Mouse (Mus musculus) forebrain, embryonic 15.5 days (tissue): ENCODE measurements around the gene Cabp4. TPM values are rescaled to one million over a fixed set of nuclear protein-coding genes. Genes with fewer than 3 reads are reported as not detected.

Experiments
- ATAC-seq: fragments of 200-750 bp; cut with Nextera tagmentation; replicated peaks from 2 replicates; pipeline ENCODE4 v1.8.0; 2017; ENCODE audit warnings: mild to moderate bottlenecking, moderate TSS enrichment, moderate library complexity
- H3K27ac ChIP-seq: fragments of 300-500 bp; sonication (generic); replicated peaks from 2 replicates; pipeline ENCODE4 v1.5.1; 2015; ENCODE audit warnings: mild to moderate bottlenecking, inconsistent platforms
- H3K27me3 ChIP-seq: fragments of 300-500 bp; sonication (generic); 2 replicates; pipeline ENCODE4 v1.6.1; 2015; ENCODE audit warnings: inconsistent platforms
- H3K36me3 ChIP-seq: fragments of 300-500 bp; sonication (generic); 2 replicates; pipeline ENCODE4 v1.6.1; 2015; ENCODE audit warnings: mild to moderate bottlenecking, inconsistent platforms
- H3K4me1 ChIP-seq: fragments of 300-500 bp; sonication (generic); 2 replicates; pipeline ENCODE4 v1.6.1; 2015; ENCODE audit warnings: inconsistent platforms
- H3K4me2 ChIP-seq: fragments of 300-500 bp; sonication (generic); replicated peaks from 2 replicates; pipeline ENCODE4 v1.6.1; 2015; ENCODE audit warnings: mild to moderate bottlenecking, inconsistent platforms
- H3K4me3 ChIP-seq: fragments of 300-500 bp; sonication (generic); 2 replicates; pipeline ENCODE4 v1.5.1; 2015; ENCODE audit warnings: mild to moderate bottlenecking, inconsistent platforms
- H3K9ac ChIP-seq: fragments of 300-500 bp; sonication (generic); replicated peaks from 2 replicates; pipeline ENCODE4 v1.6.1; 2015; ENCODE audit warnings: mild to moderate bottlenecking, inconsistent platforms
- H3K9me3 ChIP-seq: fragments of 300-500 bp; sonication (generic); 2 replicates; pipeline ENCODE4 v1.6.1; 2016; ENCODE audit warnings: inconsistent platforms
- WGBS: fragments of 180-500 bp; shearing (Covaris S2); methylation state at CpG from one replicate; pipeline ENCODE4 v1.1.7; 2015; ENCODE audit warnings: mixed read lengths; 5-methylcytosine and 5-hydroxymethylcytosine counted together
- polyA plus RNA-seq: library from polyadenylated mRNA; unstranded; fragments of >200 nt; fragmentation: Nextera tagmentation; extraction: Ambion mirVana; gene quantifications from 2 replicates; pipeline ENCODE4 v1.2.1, GENCODE M21; 2015

Cabp4 gene
- polyA plus RNA-seq, 1 experiment from 2014 or later, result 0.15 TPM

GRCm38 (mm10) chr19:4175368-4175947, 31.6 kb upstream of the Cabp4 start, which contains the start of gene Carns1:
TSS of gene Carns1 (minus strand) at chr19:4175479.
- 5% methylated on average over 11 of the region's 11 CpGs for WGBS
- Histone ChIP-seq H3K4me1 (peaks cover 8% of the 10 kb centered on the region), H3K4me2 (peak within 1 kb of the TSS; percentile 23; the same call in 1 of the 2 replicates), H3K4me3 (no peak within 1 kb of the TSS), H3K9me3 (no peaks in the 10 kb centered on the region), H3K9ac (0 out of 2 replicates have a peak within 1 kb of the TSS, but pooled peaks have one; percentile 1), H3K27me3 (no peaks in the 10 kb centered on the region), H3K36me3 (no peaks in the 10 kb centered on the region), H3K27ac (no peak within 1 kb of the TSS)
- no peak; the same call in 1 of the 2 replicates for ATAC-seq

DNA sequence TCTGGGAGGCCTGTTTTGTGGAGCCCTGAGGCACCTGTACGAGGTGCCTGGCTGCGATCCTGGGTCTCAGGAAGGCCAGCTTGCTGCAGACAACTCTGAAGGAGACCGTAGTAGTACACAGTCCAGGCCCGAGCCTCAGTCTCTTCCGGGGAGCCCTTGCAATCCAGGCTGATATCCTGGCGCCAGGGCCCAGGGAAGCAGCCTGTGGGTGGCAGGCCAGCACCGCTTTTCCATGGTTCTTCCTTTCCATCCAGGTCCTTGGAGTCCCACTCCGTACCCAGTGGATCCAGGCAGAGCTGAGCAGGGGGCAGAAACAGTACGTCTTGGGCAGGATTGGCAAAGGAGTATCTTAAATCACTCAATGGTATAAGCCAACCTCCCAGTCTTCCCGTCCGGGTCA, 29.1 kb upstream of the Cabp4 start:
- no peak overlapping the region for H3K4me2 ChIP-seq
- H3K27ac ChIP-seq, result no peak overlapping the region
- ATAC-seq, result no peak
- no peaks in the 10 kb centered on the region for H3K9me3 ChIP-seq
- peaks cover 20% of the 10 kb centered on the region for H3K4me1 ChIP-seq
- 57% methylated on average over 11 of the region's 11 CpGs for WGBS
- no peak overlapping the region for H3K4me3 ChIP-seq
- H3K27me3 ChIP-seq, result no peaks in the 10 kb centered on the region
- H3K9ac ChIP-seq, result no peak overlapping the region
- no peaks in the 10 kb centered on the region for H3K36me3 ChIP-seq

GRCm38 (mm10) chr19:4171393-4172290, 27.8 kb upstream of the Cabp4 start:
- H3K27ac ChIP-seq, result no peak overlapping the region
- 77% methylated on average over 13 of the region's 13 CpGs for WGBS
- no peaks in the 10 kb centered on the region for H3K9me3 ChIP-seq
- no peak for ATAC-seq
- H3K4me1 ChIP-seq, result peaks cover 20% of the 10 kb centered on the region
- no peak overlapping the region for H3K4me2 ChIP-seq
- no peak overlapping the region for H3K4me3 ChIP-seq
- H3K27me3 ChIP-seq, result no peaks in the 10 kb centered on the region
- H3K9ac ChIP-seq, result no peak overlapping the region
- H3K36me3 ChIP-seq, result no peaks in the 10 kb centered on the region

GRCm38 (mm10) chr19:4170723-4171392, 27.0 kb upstream of the Cabp4 start:
- H3K36me3 ChIP-seq, result no peaks in the 10 kb centered on the region
- no peak for ATAC-seq
- H3K4me3 ChIP-seq, result no peak overlapping the region
- 89% methylated on average over 10 of the region's 10 CpGs for WGBS
- no peak overlapping the region for H3K9ac ChIP-seq
- peaks cover 20% of the 10 kb centered on the region for H3K4me1 ChIP-seq
- H3K4me2 ChIP-seq, result no peak overlapping the region
- no peaks in the 10 kb centered on the region for H3K27me3 ChIP-seq
- H3K9me3 ChIP-seq, result no peaks in the 10 kb centered on the region
- H3K27ac ChIP-seq, result no peak overlapping the region

- Histone ChIP-seq H3K9me3 (no peaks in the 10 kb centered on the region), H3K4me1 (peaks cover 12% of the 10 kb centered on the region), H3K4me3 (peak overlapping the region; percentile 49), H3K4me2 (peak overlapping the region; percentile 93), H3K9ac (peak overlapping the region; percentile 80), H3K27me3 (no peaks in the 10 kb centered on the region), H3K27ac (peak overlapping the region; percentile 91), H3K36me3 (no peaks in the 10 kb centered on the region)
- 4% methylated on average over 27 of the region's 27 CpGs for WGBS
- peak; percentile 71 for ATAC-seq
Observed at GRCm38 (mm10) chr19:4169810-4170209, 26.0 kb upstream of the Cabp4 start.

- H3K4me2 ChIP-seq, result peak overlapping the region; percentile 93
- 0% methylated on average over 43 of the region's 43 CpGs for WGBS
- H3K36me3 ChIP-seq, result no peaks in the 10 kb centered on the region
- H3K27me3 ChIP-seq, result no peaks in the 10 kb centered on the region
- peak; percentile 95 for ATAC-seq
- H3K4me1 ChIP-seq, result peaks cover 12% of the 10 kb centered on the region
- peak overlapping the region; percentile 49 for H3K4me3 ChIP-seq
- H3K9ac ChIP-seq, result peak overlapping the region; percentile 80
- H3K27ac ChIP-seq, result peak overlapping the region; percentile 91
- H3K9me3 ChIP-seq, result no peaks in the 10 kb centered on the region
Observed at GRCm38 (mm10) chr19:4169378-4169784, 25.5 kb upstream of the Cabp4 start.

DNA sequence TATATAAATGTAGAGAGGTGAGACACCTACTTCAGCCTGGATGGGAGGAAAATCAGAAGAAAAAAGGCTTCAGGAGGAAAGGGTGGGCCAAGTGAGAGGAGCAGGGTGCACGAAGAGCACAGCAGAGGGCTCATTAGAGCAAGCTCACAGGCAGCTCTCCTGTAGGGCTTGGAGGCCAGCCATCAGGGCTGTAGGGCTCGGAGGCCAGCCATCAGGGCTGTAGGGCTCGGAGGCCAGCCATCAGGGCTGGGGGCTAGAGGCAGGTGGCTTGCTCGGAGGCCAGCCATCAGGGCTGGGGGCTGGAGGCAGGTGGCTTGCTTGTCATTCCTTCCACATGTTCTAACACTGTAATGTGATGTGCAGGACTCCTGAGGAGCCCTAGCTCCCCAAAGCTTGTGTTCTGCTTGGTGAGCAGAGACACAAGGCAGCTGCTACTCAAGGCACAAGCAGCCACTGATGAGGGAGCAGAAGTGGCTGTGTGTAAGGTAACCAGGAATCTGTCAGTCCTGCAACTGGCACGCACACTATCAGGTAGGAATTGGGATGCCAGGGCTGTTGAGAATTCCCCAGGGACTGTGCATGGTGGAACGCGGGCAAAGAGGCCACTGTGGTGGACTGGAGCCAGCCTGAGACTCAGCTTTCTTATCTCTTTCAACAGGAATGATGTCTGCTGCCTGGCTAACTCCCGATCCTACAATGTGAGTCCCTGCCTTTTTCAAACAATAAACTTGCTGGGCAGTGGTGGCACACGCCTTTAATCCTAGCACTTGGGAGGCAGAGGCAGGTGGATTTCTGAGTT, 23.0 kb upstream of the Cabp4 start:
- ATAC-seq, result no peak
- H3K9me3 ChIP-seq, result no peaks in the 10 kb centered on the region

DNA sequence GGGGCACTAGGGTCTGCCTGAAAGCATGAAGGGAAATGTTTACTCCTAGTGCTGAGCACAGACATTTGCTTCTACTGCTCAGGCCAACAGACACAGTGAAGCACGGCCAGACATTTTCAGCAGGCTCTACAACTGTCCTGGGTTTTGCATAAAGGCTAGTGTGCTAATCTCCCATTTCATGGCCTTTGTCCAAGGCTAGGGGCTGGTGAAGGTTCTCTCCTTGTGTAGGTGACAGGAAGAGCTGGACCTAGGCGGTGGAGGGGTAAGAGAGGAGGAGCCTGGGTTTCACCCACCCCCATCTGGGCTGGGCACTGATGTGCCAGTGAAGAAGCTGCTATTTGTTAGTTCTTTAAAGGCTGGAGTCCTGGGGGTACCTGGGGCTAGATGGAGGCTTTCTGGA, 20.9 kb upstream of the Cabp4 start:
- no peaks in the 10 kb centered on the region for H3K27me3 ChIP-seq
- peaks cover 20% of the 10 kb centered on the region for H3K4me1 ChIP-seq
- H3K27ac ChIP-seq, result no peak overlapping the region
- WGBS, result 75% methylated on average over 2 of the region's 2 CpGs
- H3K4me3 ChIP-seq, result no peak overlapping the region
- H3K4me2 ChIP-seq, result no peak overlapping the region
- no peak overlapping the region for H3K9ac ChIP-seq
- no peak for ATAC-seq
- H3K36me3 ChIP-seq, result peaks cover 15% of the 10 kb centered on the region; the same call in 1 of the 2 replicates
- H3K9me3 ChIP-seq, result no peaks in the 10 kb centered on the region

More for the DNA sequence above, 23.0 kb upstream of the Cabp4 start:
- H3K4me2 ChIP-seq, result no peak overlapping the region
- no peak overlapping the region for H3K27ac ChIP-seq
- peaks cover 26% of the 10 kb centered on the region for H3K4me1 ChIP-seq
- no peak overlapping the region for H3K4me3 ChIP-seq
- no peak overlapping the region for H3K9ac ChIP-seq
- H3K27me3 ChIP-seq, result no peaks in the 10 kb centered on the region
- H3K36me3 ChIP-seq, result no peaks in the 10 kb centered on the region
- 81% methylated on average over 9 of the region's 9 CpGs for WGBS

- H3K36me3 ChIP-seq, result peaks cover 20% of the 10 kb centered on the region
- no peak overlapping the region for H3K4me2 ChIP-seq
- 81% methylated on average over 3 of the region's 3 CpGs for WGBS
- H3K9me3 ChIP-seq, result no peaks in the 10 kb centered on the region
- H3K4me3 ChIP-seq, result no peak overlapping the region
- ATAC-seq, result no peak
- peaks cover 19% of the 10 kb centered on the region for H3K4me1 ChIP-seq
- no peaks in the 10 kb centered on the region for H3K27me3 ChIP-seq
- H3K27ac ChIP-seq, result no peak overlapping the region
- no peak overlapping the region for H3K9ac ChIP-seq
Observed at GRCm38 (mm10) chr19:4164100-4164499, 20.3 kb upstream of the Cabp4 start.

GRCm38 (mm10) chr19:4163543-4163887, 19.7 kb upstream of the Cabp4 start:
- Histone ChIP-seq H3K9me3 (no peaks in the 10 kb centered on the region), H3K36me3 (peaks cover 26% of the 10 kb centered on the region), H3K9ac (peak overlapping the region; percentile 44), H3K4me2 (peak overlapping the region; percentile 52), H3K27me3 (no peaks in the 10 kb centered on the region), H3K27ac (peak overlapping the region; percentile 81), H3K4me1 (peaks cover 15% of the 10 kb centered on the region), H3K4me3 (peak overlapping the region; percentile 75)
- ATAC-seq, result peak; percentile 42; the same call in 1 of the 2 replicates
- 29% methylated on average over 4 of the region's 4 CpGs for WGBS

DNA sequence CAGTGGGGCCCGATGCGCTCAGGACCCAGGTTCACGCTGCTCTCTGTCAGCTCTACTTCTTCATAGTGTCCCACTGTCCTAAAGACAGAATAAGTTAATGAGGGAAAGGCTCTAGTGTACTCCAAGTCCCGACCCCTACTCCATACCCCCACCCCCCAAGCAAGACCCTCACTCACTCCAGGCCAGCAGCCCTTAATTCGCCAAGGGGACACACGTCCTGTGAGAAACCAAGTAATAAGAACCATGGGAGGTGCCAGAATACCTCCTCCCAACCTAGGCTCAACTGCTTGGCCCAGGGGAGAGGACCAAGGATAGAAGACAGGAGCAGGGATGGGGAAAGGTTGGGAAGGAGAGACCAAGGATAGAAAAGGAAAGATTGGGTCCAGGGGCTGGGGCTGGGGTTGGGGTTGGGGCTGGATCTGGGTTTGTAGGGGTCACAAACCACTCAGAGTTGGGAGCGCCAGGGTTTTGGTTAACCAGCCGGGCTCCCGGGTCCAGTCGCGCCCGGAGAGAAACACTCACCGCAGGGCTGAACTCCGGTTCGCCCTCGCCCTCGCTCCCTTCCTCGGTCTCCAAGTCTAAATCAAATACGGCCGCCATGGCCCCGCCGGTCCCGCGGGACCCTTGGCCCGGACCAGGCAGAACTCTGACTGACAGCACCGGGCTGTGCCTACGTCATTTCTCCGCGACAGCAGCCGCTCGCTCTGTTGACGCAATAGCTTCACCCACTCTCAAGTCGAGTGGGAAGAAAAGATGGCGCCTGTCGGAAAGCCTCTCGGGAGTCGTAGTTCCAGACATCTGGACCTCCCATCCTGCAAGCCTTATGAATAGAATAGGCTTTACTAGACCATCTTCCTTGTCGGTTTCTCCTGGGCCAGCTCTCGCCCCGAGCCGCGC, 19.1 kb upstream of the Cabp4 start, which contains the start of gene Rps6kb2:
Rps6kb2 (minus strand) TSS at position 709 of the 897 bp plus-strand sequence.
- H3K36me3 ChIP-seq, result peaks cover 32% of the 10 kb centered on the region
- ATAC-seq, result peak; percentile 93
- peak within 1 kb of the TSS; percentile 81 for H3K27ac ChIP-seq
- peak within 1 kb of the TSS; percentile 72 for H3K9ac ChIP-seq
- peak within 1 kb of the TSS; percentile 92 for H3K4me2 ChIP-seq
- 7% methylated on average over 42 of the region's 42 CpGs for WGBS
- H3K4me1 ChIP-seq, result peaks cover 14% of the 10 kb centered on the region
- H3K27me3 ChIP-seq, result no peaks in the 10 kb centered on the region
- H3K9me3 ChIP-seq, result no peaks in the 10 kb centered on the region
- H3K4me3 ChIP-seq, result peak within 1 kb of the TSS; percentile 75
